Mouse (Mus musculus) lung, postnatal 0 days (tissue): ENCODE data around the gene Mfap1b. TPM values are rescaled to one million over a fixed set of nuclear protein-coding genes. Genes with fewer than 3 reads are reported as not detected.

Experiments used
- ATAC-seq: fragments of 200-750 bp; cut with Nextera tagmentation; 2 replicates; pipeline ENCODE4 v1.8.0; 2017; ENCODE audit warnings: moderate library complexity
- DNase-seq: peaks from one replicate; pipeline ENCODE4 v3.0.0-alpha.2; 2016; ENCODE audit warnings: low spot score
- H3K27ac ChIP-seq: fragments of 300-500 bp; sonication (generic); 2 replicates; pipeline ENCODE4 v1.5.1; 2014; ENCODE audit warnings: antibody characterized with exemption, mild to moderate bottlenecking, low read length, mixed read lengths
- H3K27me3 ChIP-seq: fragments of 300-500 bp; sonication (generic); replicated peaks from 2 replicates; pipeline ENCODE4 v1.6.1; 2014; ENCODE audit warnings: low read length, mixed read lengths; ENCODE audit not compliant: insufficient read depth
- H3K36me3 ChIP-seq: fragments of 300-500 bp; sonication (generic); 2 replicates; pipeline ENCODE4 v1.6.1; 2014; ENCODE audit warnings: low read length, mixed read lengths; ENCODE audit not compliant: insufficient read depth
- H3K4me1 ChIP-seq: fragments of 300-500 bp; sonication (generic); 2 replicates; pipeline ENCODE4 v1.6.1; 2014; ENCODE audit warnings: antibody characterized with exemption, low read depth, low read length, mixed read lengths; ENCODE audit not compliant: insufficient read depth
- H3K4me2 ChIP-seq: fragments of 300-500 bp; sonication (generic); replicated peaks from 2 replicates; pipeline ENCODE4 v1.6.1; 2014; ENCODE audit warnings: low read depth, mild to moderate bottlenecking, low read length, moderate library complexity, mixed read lengths
- H3K4me3 ChIP-seq: fragments of 300-500 bp; sonication (generic); 2 replicates; pipeline ENCODE4 v1.5.1; 2014; ENCODE audit warnings: low read depth, low read length
- H3K9ac ChIP-seq: fragments of 300-500 bp; sonication (generic); replicated peaks from 2 replicates; pipeline ENCODE4 v1.6.1; 2014; ENCODE audit warnings: low read depth, mild to moderate bottlenecking
- H3K9me3 ChIP-seq: fragments of 300-500 bp; sonication (generic); 2 replicates; pipeline ENCODE4 v1.6.1; 2016; ENCODE audit warnings: low read length, mixed read lengths
- CTCF ChIP-seq: IDR thresholded peaks from 2 replicates; pipeline ENCODE4 v1.5.1; 2016; ENCODE audit warnings: antibody characterized with exemption, mild to moderate bottlenecking
- EP300 ChIP-seq: IDR thresholded peaks from 2 replicates; pipeline ENCODE4 v1.6.1; 2016; ENCODE audit warnings: antibody characterized with exemption, mild to moderate bottlenecking, control low read depth
- WGBS: fragments of 180-500 bp; shearing (Covaris S2); extraction: QIAGEN DNeasy Blood & Tissue Kit; methylation state at CpG from one replicate; pipeline ENCODE4 v1.1.7; 2014; 5-methylcytosine and 5-hydroxymethylcytosine counted together
- polyA plus RNA-seq: library from polyadenylated mRNA; unstranded; fragments of >200 nt; fragmentation: Nextera tagmentation; extraction: Ambion mirVana; gene quantifications from 2 replicates; pipeline ENCODE4 v1.2.1, GENCODE M21; 2015

Gene Mfap1b
- polyA plus RNA-seq, 1 experiment from 2014 or later, result 37.7 TPM

DNA sequence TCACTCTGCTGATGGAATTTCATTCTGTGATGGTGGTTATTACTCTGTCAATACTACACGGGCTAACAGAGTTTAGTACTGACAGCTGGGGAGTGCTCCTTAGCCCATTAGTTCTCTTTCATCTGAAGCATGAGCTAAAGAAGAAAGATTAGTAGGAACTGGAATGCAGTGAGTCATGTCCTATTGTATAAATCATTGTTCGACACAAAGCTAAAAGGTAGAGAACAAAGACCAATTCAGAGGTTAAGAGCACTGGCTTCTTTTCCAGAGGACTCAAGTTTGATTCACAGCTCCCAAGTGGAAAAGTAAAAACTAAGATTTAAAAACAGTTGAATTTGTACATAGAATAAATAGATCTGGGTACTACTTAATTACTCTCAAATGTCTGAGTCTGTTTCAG lies 13.8 kb downstream of the Mfap1b start:
- Histone ChIP-seq H3K9me3 (no peaks in the 10 kb centered on the region), H3K4me1 (peaks cover 6% of the 10 kb centered on the region; the same call in 1 of the 2 replicates), H3K27ac (no peak overlapping the region), H3K4me2 (no peak overlapping the region), H3K4me3 (no peak overlapping the region), H3K9ac (no peak overlapping the region), H3K36me3 (no peaks in the 10 kb centered on the region), H3K27me3 (no peaks in the 10 kb centered on the region)
- WGBS, result 49% methylated on average over 2 of the region's 2 CpGs
- no peak for ATAC-seq
- no peak for DNase-seq
- TF ChIP-seq EP300 (no peak), CTCF (no peak)

DNA sequence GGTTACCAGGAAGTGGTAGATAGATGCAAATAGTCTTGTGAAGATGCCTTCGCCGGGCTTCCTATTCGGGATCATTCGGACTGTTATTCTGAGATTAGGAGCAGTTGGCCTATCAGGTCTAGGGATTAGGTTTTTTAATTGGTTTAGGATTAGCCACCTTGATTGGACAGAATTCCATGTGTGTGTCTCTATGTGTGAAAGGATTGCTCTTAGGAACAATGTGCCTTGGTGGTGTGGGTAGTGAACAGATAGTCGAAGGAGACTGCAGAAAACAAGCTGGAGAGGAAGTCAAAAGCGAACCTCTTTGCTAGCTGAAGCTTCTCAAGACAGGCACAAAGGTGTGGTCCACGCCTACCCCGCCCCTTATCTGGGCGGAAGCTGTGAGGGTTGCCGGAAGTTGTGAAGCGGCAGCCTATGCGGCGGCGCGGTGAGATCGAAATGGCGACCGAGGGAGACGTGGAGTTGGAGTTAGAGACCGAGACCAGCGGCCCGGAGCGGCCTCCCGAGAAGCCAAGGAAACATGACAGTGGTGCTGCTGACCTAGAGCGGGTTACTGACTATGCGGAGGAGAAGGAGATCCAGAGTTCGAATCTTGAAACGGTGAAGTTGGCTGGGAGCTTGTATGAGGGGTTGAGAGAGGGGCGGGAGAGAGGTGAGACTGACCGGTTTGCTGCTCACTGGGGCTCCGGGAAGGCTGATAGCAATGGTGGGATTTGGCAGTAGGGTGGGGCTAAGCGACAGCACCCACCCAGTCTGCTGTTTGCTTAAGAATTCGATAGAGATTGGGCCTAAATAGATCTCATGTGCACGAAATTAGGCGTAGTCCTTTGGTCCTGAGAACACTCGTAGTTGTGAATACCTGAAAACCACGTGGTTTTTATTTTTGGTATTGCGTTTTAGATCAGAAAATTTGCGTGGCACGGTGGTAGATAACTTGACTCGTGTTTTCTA lies 16.9 kb downstream of the Mfap1b start, which contains the start of gene Serinc4:
Gene Serinc4, minus strand, starts transcription at position 90 of the 951 bp plus-strand sequence.
- peak within 1 kb of the TSS; percentile 76 for H3K9ac ChIP-seq
- H3K27ac ChIP-seq, result peak within 1 kb of the TSS; percentile 78
- peak within 1 kb of the TSS; percentile 65 for H3K4me2 ChIP-seq
- H3K9me3 ChIP-seq, result no peaks in the 10 kb centered on the region
- peaks cover 6% of the 10 kb centered on the region; the same call in 1 of the 2 replicates for H3K4me1 ChIP-seq
- H3K27me3 ChIP-seq, result no peaks in the 10 kb centered on the region
- TF ChIP-seq EP300, result no peak
- no peak for TF ChIP-seq CTCF
- no peaks in the 10 kb centered on the region; the same call in 1 of the 2 replicates for H3K36me3 ChIP-seq
- peak within 1 kb of the TSS; percentile 74 for H3K4me3 ChIP-seq
- 3% methylated on average over 41 of the region's 41 CpGs for WGBS
- ATAC-seq (peak; percentile 95), DNase-seq (peak; percentile 94)

GRCm38 (mm10) chr2:121455534-121455933 lies 18.3 kb downstream of the Mfap1b start:
- Histone ChIP-seq H3K4me1 (peaks cover 6% of the 10 kb centered on the region; the same call in 1 of the 2 replicates), H3K4me2 (no peak overlapping the region), H3K9me3 (no peaks in the 10 kb centered on the region), H3K36me3 (no peaks in the 10 kb centered on the region; the same call in 1 of the 2 replicates), H3K27ac (no peak overlapping the region), H3K27me3 (no peaks in the 10 kb centered on the region), H3K4me3 (no peak overlapping the region), H3K9ac (no peak overlapping the region)
- 73% methylated on average over 5 of the region's 5 CpGs for WGBS
- ATAC-seq (no peak), DNase-seq (no peak)
- no peak for TF ChIP-seq CTCF
- no peak for TF ChIP-seq EP300

- peaks cover 9% of the 10 kb centered on the region; the same call in 1 of the 2 replicates for H3K4me1 ChIP-seq
- no peak overlapping the region for H3K27ac ChIP-seq
- 83% methylated on average over 6 of the region's 6 CpGs for WGBS
- H3K9me3 ChIP-seq, result no peaks in the 10 kb centered on the region
- TF ChIP-seq EP300 (no peak), CTCF (no peak)
- H3K27me3 ChIP-seq, result no peaks in the 10 kb centered on the region
- no peaks in the 10 kb centered on the region; the same call in 1 of the 2 replicates for H3K36me3 ChIP-seq
- H3K4me3 ChIP-seq, result no peak overlapping the region
- no peak for DNase-seq
- no peak for ATAC-seq
- H3K9ac ChIP-seq, result no peak overlapping the region
- no peak overlapping the region for H3K4me2 ChIP-seq
Measured at GRCm38 (mm10) chr2:121453917-121454316, 19.9 kb downstream of the Mfap1b start.

GRCm38 (mm10) chr2:121452990-121453389 lies 20.9 kb downstream of the Mfap1b start, which contains the start of gene Hypk:
Hypk (plus strand) TSS chr2:121453290.
- Histone ChIP-seq H3K27me3 (no peaks in the 10 kb centered on the region), H3K4me2 (no peak within 1 kb of the TSS), H3K9ac (no peak within 1 kb of the TSS), H3K27ac (no peak within 1 kb of the TSS), H3K9me3 (no peaks in the 10 kb centered on the region), H3K4me3 (no peak within 1 kb of the TSS), H3K4me1 (peaks cover 9% of the 10 kb centered on the region; the same call in 1 of the 2 replicates), H3K36me3 (no peaks in the 10 kb centered on the region; the same call in 1 of the 2 replicates)
- DNase-seq (no peak), ATAC-seq (no peak)
- TF ChIP-seq EP300 (no peak), CTCF (no peak)
- 46% methylated on average over 4 of the region's 4 CpGs for WGBS

DNA sequence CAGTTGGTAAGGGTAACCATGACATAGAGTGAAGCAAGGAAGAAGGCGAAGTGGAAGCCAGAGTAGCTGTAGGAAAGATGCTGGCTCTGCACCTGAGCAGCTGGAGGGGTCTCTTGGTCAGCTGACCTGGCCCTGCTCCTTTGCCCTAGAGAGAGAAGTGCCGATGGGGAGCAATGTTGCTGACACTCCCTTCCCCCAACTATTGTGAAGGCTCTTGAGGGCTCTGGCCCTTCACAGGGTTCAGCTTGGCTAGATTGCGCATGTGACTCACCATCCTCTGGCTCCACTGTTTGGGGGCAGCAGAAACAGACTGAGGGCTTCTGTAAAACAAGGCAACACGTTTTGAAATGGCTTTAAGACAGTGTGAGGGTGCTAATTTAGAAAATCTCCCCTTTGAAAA lies 21.5 kb downstream of the Mfap1b start:
- ATAC-seq (no peak), DNase-seq (no peak)
- peaks cover 6% of the 10 kb centered on the region; the same call in 1 of the 2 replicates for H3K4me1 ChIP-seq
- WGBS, result 65% methylated on average over 4 of the region's 4 CpGs
- H3K4me3 ChIP-seq, result no peak overlapping the region
- H3K9me3 ChIP-seq, result no peaks in the 10 kb centered on the region
- no peak overlapping the region for H3K9ac ChIP-seq
- TF ChIP-seq CTCF (no peak), EP300 (no peak)
- no peak overlapping the region for H3K4me2 ChIP-seq
- no peaks in the 10 kb centered on the region; the same call in 1 of the 2 replicates for H3K36me3 ChIP-seq
- no peaks in the 10 kb centered on the region for H3K27me3 ChIP-seq
- no peak overlapping the region for H3K27ac ChIP-seq
